Mouse (Mus musculus) thymus, postnatal 14 days (tissue): Measurements from ENCODE around the gene Arhgap20.

Experiments used
- DNase-seq: peaks from one replicate; pipeline ENCODE4 v3.0.0; 2021

Arhgap20 gene

GRCm38 (mm10) chr9:51807272-51807671 lies 42.1 kb downstream of the Arhgap20 start:
- no peak for DNase-seq

GRCm38 (mm10) chr9:51812931-51813330 lies 47.8 kb downstream of the Arhgap20 start:
- no peak for DNase-seq

- no peak for DNase-seq
These were observed 59.4 kb downstream of the Arhgap20 start for GRCm38 (mm10) chr9:51824516-51824915.

GRCm38 (mm10) chr9:51831596-51831995 lies 66.5 kb downstream of the Arhgap20 start:
- no peak for DNase-seq

GRCm38 (mm10) chr9:51832368-51832767 lies 67.2 kb downstream of the Arhgap20 start:
- no peak for DNase-seq

- no peak for DNase-seq
These were observed 72.6 kb downstream of the Arhgap20 start for GRCm38 (mm10) chr9:51837716-51838115.

- no peak for DNase-seq
These were observed 78.1 kb downstream of the Arhgap20 start for GRCm38 (mm10) chr9:51843216-51843615.

- DNase-seq: peak; percentile 86
These were observed 80.7 kb downstream of the Arhgap20 start for GRCm38 (mm10) chr9:51845796-51846195.

GRCm38 (mm10) chr9:51853772-51854171 lies 88.6 kb downstream of the Arhgap20 start:
- no peak for DNase-seq

- no peak for DNase-seq
These were observed 99.1 kb downstream of the Arhgap20 start for GRCm38 (mm10) chr9:51864273-51864672.

- peak; percentile 79 for DNase-seq
These were observed 101.5 kb downstream of the Arhgap20 start for GRCm38 (mm10) chr9:51866634-51867033.

GRCm38 (mm10) chr9:51869056-51869455 lies 103.9 kb downstream of the Arhgap20 start:
- no peak for DNase-seq

- no peak for DNase-seq
These were observed 109.2 kb downstream of the Arhgap20 start for GRCm38 (mm10) chr9:51874348-51874747.

- DNase-seq: no peak
These were observed 110.4 kb downstream of the Arhgap20 start for GRCm38 (mm10) chr9:51875531-51875930.

GRCm38 (mm10) chr9:51881386-51881785 lies 116.2 kb downstream of the Arhgap20 start:
- no peak for DNase-seq

GRCm38 (mm10) chr9:51881881-51882280 lies 116.7 kb downstream of the Arhgap20 start:
- no peak for DNase-seq

- DNase-seq: no peak
These were observed 118.2 kb downstream of the Arhgap20 start for GRCm38 (mm10) chr9:51883319-51883718.

- no peak for DNase-seq
These were observed 127.8 kb downstream of the Arhgap20 start for GRCm38 (mm10) chr9:51892921-51893320.
